Mouse (Mus musculus): ENCODE measurements around the gene Lta. TPM values are rescaled to one million over a fixed set of nuclear protein-coding genes. Genes with fewer than 3 reads are reported as not detected.
"Not testable (repeated sequence)": the region's sequence is repeated elsewhere in the genome, so short reads cannot be mapped to it uniquely, and the experiment has no call there.

Lta gene
- total RNA-seq, 1 experiment from 2014 or later, result 6.6 TPM

- peak; percentile 65 for ATAC-seq (ENCODE audit: extremely low read depth, insufficient number of reproducible peaks, low FRiP score, poor library complexity, severe bottlenecking)
Measured at GRCm38 (mm10) chr17:35241305-35242014, 36.3 kb upstream of the Lta start, which contains the start of gene Ddx39b. TSS of gene Ddx39b (plus strand) at chr17:35241746.

GRCm38 (mm10) chr17:35240384-35241304, 35.5 kb upstream of the Lta start:
- no peak for ATAC-seq (ENCODE audit: extremely low read depth, insufficient number of reproducible peaks, low FRiP score, poor library complexity, severe bottlenecking)

GRCm38 (mm10) chr17:35239700-35240099, 34.5 kb upstream of the Lta start:
- ATAC-seq (ENCODE audit: extremely low read depth, insufficient number of reproducible peaks, low FRiP score, poor library complexity, severe bottlenecking), result no peak

- no peak for ATAC-seq (ENCODE audit: extremely low read depth, insufficient number of reproducible peaks, low FRiP score, poor library complexity, severe bottlenecking)
Measured at GRCm38 (mm10) chr17:35237504-35237903, 32.4 kb upstream of the Lta start.

- ATAC-seq (ENCODE audit: extremely low read depth, insufficient number of reproducible peaks, low FRiP score, poor library complexity, severe bottlenecking), result no peak
Measured at GRCm38 (mm10) chr17:35236996-35237395, 31.8 kb upstream of the Lta start.

- ATAC-seq (ENCODE audit: extremely low read depth, insufficient number of reproducible peaks, low FRiP score, poor library complexity, severe bottlenecking), result peak; percentile 73
Measured at GRCm38 (mm10) chr17:35236390-35236746, 31.2 kb upstream of the Lta start.

GRCm38 (mm10) chr17:35235614-35236389, 30.7 kb upstream of the Lta start, which contains the start of gene Nfkbil1:
TSS of gene Nfkbil1 (minus strand) at chr17:35235792.
- peak; percentile 53 for ATAC-seq (ENCODE audit: extremely low read depth, insufficient number of reproducible peaks, low FRiP score, poor library complexity, severe bottlenecking)

- no peak for ATAC-seq (ENCODE audit: extremely low read depth, insufficient number of reproducible peaks, low FRiP score, poor library complexity, severe bottlenecking)
Measured at GRCm38 (mm10) chr17:35234903-35235302, 29.8 kb upstream of the Lta start.

GRCm38 (mm10) chr17:35234090-35234489, 28.9 kb upstream of the Lta start:
- ATAC-seq (ENCODE audit: extremely low read depth, insufficient number of reproducible peaks, low FRiP score, poor library complexity, severe bottlenecking), result not testable (repeated sequence)

GRCm38 (mm10) chr17:35233114-35233980, 28.2 kb upstream of the Lta start, which contains the start of gene Atp6v1g2:
TSS of gene Atp6v1g2 (plus strand) at chr17:35233660.
- no peak for ATAC-seq (ENCODE audit: extremely low read depth, insufficient number of reproducible peaks, low FRiP score, poor library complexity, severe bottlenecking)

- ATAC-seq (ENCODE audit: extremely low read depth, insufficient number of reproducible peaks, low FRiP score, poor library complexity, severe bottlenecking), result no peak
Measured at GRCm38 (mm10) chr17:35232659-35233058, 27.5 kb upstream of the Lta start.

- peak; percentile 35; the same call in 1 of the 2 replicates for ATAC-seq (ENCODE audit: extremely low read depth, insufficient number of reproducible peaks, low FRiP score, poor library complexity, severe bottlenecking)
Measured at GRCm38 (mm10) chr17:35232043-35232442, 26.9 kb upstream of the Lta start.

GRCm38 (mm10) chr17:35231022-35231421, 25.9 kb upstream of the Lta start:
- ATAC-seq (ENCODE audit: extremely low read depth, insufficient number of reproducible peaks, low FRiP score, poor library complexity, severe bottlenecking), result peak; percentile 47

- no peak for ATAC-seq (ENCODE audit: extremely low read depth, insufficient number of reproducible peaks, low FRiP score, poor library complexity, severe bottlenecking)
Measured at GRCm38 (mm10) chr17:35226561-35227046, 21.5 kb upstream of the Lta start.

GRCm38 (mm10) chr17:35225456-35225855, 20.3 kb upstream of the Lta start:
- ATAC-seq (ENCODE audit: extremely low read depth, insufficient number of reproducible peaks, low FRiP score, poor library complexity, severe bottlenecking), result no peak

- no peak for ATAC-seq (ENCODE audit: extremely low read depth, insufficient number of reproducible peaks, low FRiP score, poor library complexity, severe bottlenecking)
Measured at GRCm38 (mm10) chr17:35224641-35225040, 19.5 kb upstream of the Lta start.

GRCm38 (mm10) chr17:35222299-35222698, 17.1 kb upstream of the Lta start:
- ATAC-seq (ENCODE audit: extremely low read depth, insufficient number of reproducible peaks, low FRiP score, poor library complexity, severe bottlenecking), result no peak
